Mouse (Mus musculus): ENCODE data around the gene Otulin.

DNA sequence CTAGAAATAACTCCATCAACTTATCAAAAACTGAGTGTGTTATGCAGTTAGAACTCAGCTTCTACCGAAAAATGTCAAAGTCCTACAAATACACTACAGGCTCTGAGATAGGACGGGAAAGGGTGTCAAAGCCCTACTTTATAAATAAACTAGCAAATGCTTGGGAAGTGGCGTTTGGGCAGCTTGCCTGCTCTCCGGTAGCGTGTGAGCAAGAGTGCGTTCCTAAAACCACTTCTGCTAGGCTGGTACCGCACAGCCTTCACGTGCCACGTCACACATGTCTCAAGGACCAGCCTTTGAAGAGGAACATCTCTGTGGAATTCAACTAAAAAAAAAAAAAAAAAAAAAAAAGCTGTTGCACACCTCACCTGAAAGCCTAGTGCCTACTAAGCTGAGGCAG is 127.3 kb downstream of the Otulin start:
- TF ChIP-seq CTCF (IDR thresholded peaks at IDR 0.05) (no peak), EP300 (IDR thresholded peaks at IDR 0.05) (0 out of 2 replicates have a peak, but pooled peaks have one; percentile 19)

Measured in lung, postnatal 0 days (tissue).